Mouse (Mus musculus) liver, postnatal 0 days (tissue): ENCODE measurements at regions not wholly inside any gene's neighbourhood (a gene's known extent, or its start where the extent isn't known, plus 50 kb on each side); places are given as distances from the start of the nearest gene placed in this dataset.

Experiments used
- CTCF ChIP-seq: sonication (generic); IDR thresholded peaks from 2 replicates; pipeline ENCODE4 v1.5.1; 2016; ENCODE audit warnings: antibody characterized with exemption, low read depth
- EP300 ChIP-seq: IDR thresholded peaks from 2 replicates; pipeline ENCODE4 v1.6.1; 2016; ENCODE audit warnings: antibody characterized with exemption, low read depth, mild to moderate bottlenecking

- TF ChIP-seq CTCF (no peak), EP300 (no peak)
Measured at GRCm38 (mm10) chr16:77419116-77419735, 182.7 kb downstream of the Gm11146 start.
